Mouse (Mus musculus): Measurements from ENCODE around the gene Rasgef1b. TPM values are rescaled to one million over a fixed set of nuclear protein-coding genes. Genes with fewer than 3 reads are reported as not detected.

Rasgef1b gene
- polyA plus RNA-seq, 1 experiment from 2014 or later = 8.5 TPM

GRCm38 (mm10) chr5:99499404-99500089 is 229.3 kb downstream of the Rasgef1b start:
- H3K4me2 ChIP-seq = no peak overlapping the region
- WGBS = 75% methylated on average over 7 of the region's 7 CpGs
- H3K27ac ChIP-seq = no peak overlapping the region
- H3K9ac ChIP-seq = no peak overlapping the region
- no peaks in the 10 kb centered on the region for H3K27me3 ChIP-seq
- no peak for ATAC-seq (ENCODE audit: insufficient number of reproducible peaks, insufficient read depth, low FRiP score, low TSS enrichment, low read depth)
- no peaks in the 10 kb centered on the region for H3K9me3 ChIP-seq
- H3K36me3 ChIP-seq = no peaks in the 10 kb centered on the region
- no peak overlapping the region for H3K4me3 ChIP-seq
- peaks cover 7% of the 10 kb centered on the region; the same call in 1 of the 2 replicates for H3K4me1 ChIP-seq

GRCm38 (mm10) chr5:99497856-99498255 is 231.0 kb downstream of the Rasgef1b start:
- H3K4me2 ChIP-seq = no peak overlapping the region
- H3K9me3 ChIP-seq = no peaks in the 10 kb centered on the region
- no peaks in the 10 kb centered on the region for H3K36me3 ChIP-seq
- H3K4me3 ChIP-seq = no peak overlapping the region
- no peak for ATAC-seq (ENCODE audit: insufficient number of reproducible peaks, insufficient read depth, low FRiP score, low TSS enrichment, low read depth)
- H3K9ac ChIP-seq = no peak overlapping the region
- no peaks in the 10 kb centered on the region for H3K27me3 ChIP-seq
- WGBS = 64% methylated on average over 11 of the region's 11 CpGs
- no peak overlapping the region for H3K27ac ChIP-seq
- peaks cover 7% of the 10 kb centered on the region; the same call in 1 of the 2 replicates for H3K4me1 ChIP-seq

DNA sequence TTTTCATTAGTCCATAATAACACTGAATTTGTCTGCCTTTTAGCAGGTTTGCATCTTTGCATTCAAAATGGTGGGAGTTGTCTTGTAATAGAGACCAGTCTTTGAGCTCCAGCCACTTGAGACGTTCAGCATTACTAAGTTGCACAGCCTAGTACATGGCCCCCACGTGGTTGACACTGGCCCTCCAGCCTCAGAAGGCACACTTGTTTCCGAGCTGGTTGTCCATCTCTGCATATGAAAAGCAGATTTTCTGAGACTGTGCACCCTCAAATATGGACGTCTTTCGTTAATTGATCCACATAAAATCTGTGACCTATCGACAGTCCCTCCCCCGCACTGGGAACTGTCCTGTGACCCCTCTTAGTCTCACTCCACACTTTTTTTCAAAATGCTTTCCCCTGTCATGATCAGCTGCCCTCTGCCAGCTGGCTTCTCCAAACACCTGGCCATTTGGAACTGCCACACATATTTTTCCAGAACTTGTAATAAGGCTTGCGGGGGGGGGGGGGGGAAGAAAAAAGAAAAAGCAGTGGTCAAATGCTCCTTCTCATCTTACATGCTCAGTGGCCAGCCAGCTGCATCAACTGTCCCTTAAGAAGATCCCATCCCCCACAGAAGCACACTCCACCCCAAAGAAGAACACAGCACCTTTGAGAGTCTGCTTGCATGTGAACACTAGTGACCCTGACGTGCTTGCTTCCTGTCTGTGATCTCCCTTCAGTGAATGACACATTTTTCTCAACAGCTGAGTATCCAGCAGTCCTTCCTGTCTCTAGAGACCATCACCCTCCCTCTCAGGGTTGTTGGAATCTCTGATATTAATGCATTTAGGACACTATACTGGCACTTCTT is 231.7 kb downstream of the Rasgef1b start:
- no peak overlapping the region for H3K9ac ChIP-seq
- no peaks in the 10 kb centered on the region for H3K27me3 ChIP-seq
- no peaks in the 10 kb centered on the region for H3K36me3 ChIP-seq
- no peak overlapping the region for H3K4me3 ChIP-seq
- ATAC-seq (ENCODE audit: insufficient number of reproducible peaks, insufficient read depth, low FRiP score, low TSS enrichment, low read depth) = no peak
- no peaks in the 10 kb centered on the region for H3K9me3 ChIP-seq
- 49% methylated on average over 9 of the region's 9 CpGs for WGBS
- H3K27ac ChIP-seq = no peak overlapping the region
- H3K4me1 ChIP-seq = peaks cover 7% of the 10 kb centered on the region; the same call in 1 of the 2 replicates
- H3K4me2 ChIP-seq = no peak overlapping the region

DNA sequence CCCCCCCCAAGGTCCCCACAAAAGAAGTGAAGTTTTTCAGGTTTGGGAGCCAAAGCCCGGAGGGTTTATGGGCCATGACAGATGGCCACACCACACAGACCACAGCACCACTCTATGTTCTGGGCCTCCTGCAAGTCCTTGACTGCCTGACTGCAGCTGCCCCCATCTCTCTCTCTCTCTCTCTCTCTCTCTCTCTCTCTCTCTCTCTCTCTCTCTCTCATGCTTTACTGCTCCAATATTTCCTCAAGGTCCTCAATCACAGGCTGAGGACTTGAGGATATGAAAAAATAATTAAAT is 232.8 kb downstream of the Rasgef1b start:
- no peak overlapping the region for H3K9ac ChIP-seq
- peaks cover 7% of the 10 kb centered on the region; the same call in 1 of the 2 replicates for H3K4me1 ChIP-seq
- no peak overlapping the region for H3K4me2 ChIP-seq
- H3K9me3 ChIP-seq = no peaks in the 10 kb centered on the region
- H3K27me3 ChIP-seq = no peaks in the 10 kb centered on the region
- no peak for ATAC-seq (ENCODE audit: insufficient number of reproducible peaks, insufficient read depth, low FRiP score, low TSS enrichment, low read depth)
- H3K27ac ChIP-seq = no peak overlapping the region
- no peaks in the 10 kb centered on the region for H3K36me3 ChIP-seq
- no peak overlapping the region for H3K4me3 ChIP-seq
- WGBS = 62% methylated on average over 1 of the region's 1 CpGs

- WGBS = 69% methylated on average over 10 of the region's 10 CpGs
- H3K9me3 ChIP-seq = no peaks in the 10 kb centered on the region
- no peaks in the 10 kb centered on the region for H3K36me3 ChIP-seq
- H3K4me1 ChIP-seq = peaks cover 7% of the 10 kb centered on the region; the same call in 1 of the 2 replicates
- no peak overlapping the region for H3K9ac ChIP-seq
- H3K27me3 ChIP-seq = no peaks in the 10 kb centered on the region
- no peak overlapping the region for H3K4me3 ChIP-seq
- H3K4me2 ChIP-seq = no peak overlapping the region
- ATAC-seq (ENCODE audit: insufficient number of reproducible peaks, insufficient read depth, low FRiP score, low TSS enrichment, low read depth) = no peak
- H3K27ac ChIP-seq = no peak overlapping the region
Measured at GRCm38 (mm10) chr5:99495354-99496156, 233.3 kb downstream of the Rasgef1b start.

DNA sequence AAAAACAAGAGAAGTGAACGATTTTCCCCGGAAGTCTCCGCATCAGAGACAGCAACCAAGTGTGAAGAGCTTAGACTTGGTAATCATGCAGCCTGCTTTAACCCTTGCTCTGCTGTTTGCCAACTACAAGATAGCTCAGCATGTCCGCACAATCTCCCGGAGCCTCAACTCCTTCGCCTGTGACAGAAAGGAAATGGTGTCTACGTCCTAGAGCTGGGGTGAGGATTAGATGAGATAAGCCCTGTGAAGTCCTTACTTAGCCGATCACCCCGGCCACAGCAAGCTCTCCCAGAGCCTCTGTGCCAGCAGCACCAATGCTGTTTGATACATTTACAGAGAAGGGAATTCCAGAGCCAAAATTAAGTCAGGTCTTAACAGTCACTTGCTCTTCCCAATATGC is 235.0 kb downstream of the Rasgef1b start:
- H3K4me2 ChIP-seq = no peak overlapping the region
- ATAC-seq (ENCODE audit: insufficient number of reproducible peaks, insufficient read depth, low FRiP score, low TSS enrichment, low read depth) = no peak
- H3K9ac ChIP-seq = no peak overlapping the region
- no peaks in the 10 kb centered on the region for H3K27me3 ChIP-seq
- H3K36me3 ChIP-seq = no peaks in the 10 kb centered on the region
- 73% methylated on average over 9 of the region's 9 CpGs for WGBS
- H3K9me3 ChIP-seq = no peaks in the 10 kb centered on the region
- peaks cover 7% of the 10 kb centered on the region; the same call in 1 of the 2 replicates for H3K4me1 ChIP-seq
- no peak overlapping the region for H3K27ac ChIP-seq
- H3K4me3 ChIP-seq = no peak overlapping the region

DNA sequence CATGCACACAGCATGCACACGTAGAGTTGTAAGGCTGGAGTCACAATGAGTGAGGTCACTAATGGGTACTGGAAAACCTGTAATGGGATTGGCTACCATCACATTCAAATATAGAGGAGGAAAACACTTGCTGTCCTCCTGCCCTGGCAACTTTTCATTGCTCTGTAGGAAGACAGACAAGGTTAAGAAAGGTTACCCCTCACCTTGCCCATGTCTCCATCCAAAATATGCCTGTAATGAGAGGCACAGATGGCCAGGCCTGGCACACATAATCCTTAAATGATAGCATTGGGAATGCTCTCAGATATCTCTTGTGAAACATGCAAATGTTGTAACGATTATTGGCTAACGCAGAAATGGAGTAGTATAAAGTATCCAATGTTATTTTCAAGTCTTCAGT is 235.8 kb downstream of the Rasgef1b start:
- H3K27me3 ChIP-seq = no peaks in the 10 kb centered on the region
- H3K9ac ChIP-seq = no peak overlapping the region
- H3K36me3 ChIP-seq = no peaks in the 10 kb centered on the region
- H3K4me1 ChIP-seq = peaks cover 7% of the 10 kb centered on the region; the same call in 1 of the 2 replicates
- WGBS = 89% methylated on average over 3 of the region's 3 CpGs
- H3K4me3 ChIP-seq = no peak overlapping the region
- ATAC-seq (ENCODE audit: insufficient number of reproducible peaks, insufficient read depth, low FRiP score, low TSS enrichment, low read depth) = no peak
- no peak overlapping the region for H3K27ac ChIP-seq
- H3K9me3 ChIP-seq = no peaks in the 10 kb centered on the region
- H3K4me2 ChIP-seq = no peak overlapping the region

DNA sequence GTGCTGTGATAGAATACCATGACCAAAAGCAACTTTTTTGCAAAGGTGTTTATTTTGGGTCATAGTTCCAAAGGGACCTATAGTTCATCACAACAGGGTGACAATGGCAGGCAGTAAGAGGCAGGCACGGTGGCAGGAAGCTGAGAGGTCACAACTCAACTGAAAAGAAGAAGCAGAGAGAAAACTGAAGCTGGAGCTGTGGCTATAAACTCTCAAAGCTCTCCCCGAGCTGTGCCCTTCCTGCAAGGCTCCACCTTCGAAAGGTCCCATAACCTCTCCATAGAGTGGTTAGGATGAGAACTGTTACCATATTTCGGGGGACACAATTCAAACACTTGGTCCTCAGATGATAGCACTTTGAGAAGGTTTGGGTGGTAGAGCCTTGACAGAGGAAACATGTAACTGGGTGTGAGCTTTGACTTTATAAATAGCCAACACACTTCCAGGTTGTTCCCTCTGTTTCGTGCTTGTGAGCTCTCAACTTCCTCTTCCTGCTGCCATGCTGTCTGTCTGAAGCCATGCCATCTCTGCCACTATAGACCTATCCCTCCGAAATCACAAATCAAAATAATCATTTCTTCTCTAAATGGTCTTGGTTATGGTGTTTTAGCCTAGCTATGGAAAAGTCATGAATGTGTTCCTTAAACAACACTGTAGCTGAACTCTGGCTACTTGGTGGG is 240.2 kb downstream of the Rasgef1b start:
- 84% methylated on average over 6 of the region's 6 CpGs for WGBS
- Histone ChIP-seq H3K4me1 (peaks cover 2% of the 10 kb centered on the region; the same call in 1 of the 2 replicates), H3K4me2 (no peak overlapping the region), H3K9me3 (no peaks in the 10 kb centered on the region), H3K4me3 (no peak overlapping the region), H3K27me3 (no peaks in the 10 kb centered on the region), H3K36me3 (no peaks in the 10 kb centered on the region), H3K27ac (no peak overlapping the region), H3K9ac (no peak overlapping the region)
- no peak for ATAC-seq (ENCODE audit: insufficient number of reproducible peaks, insufficient read depth, low FRiP score, low TSS enrichment, low read depth)

GRCm38 (mm10) chr5:99487009-99487858 is 241.6 kb downstream of the Rasgef1b start:
- H3K4me1 ChIP-seq = peaks cover 2% of the 10 kb centered on the region; the same call in 1 of the 2 replicates
- H3K9ac ChIP-seq = no peak overlapping the region
- ATAC-seq (ENCODE audit: insufficient number of reproducible peaks, insufficient read depth, low FRiP score, low TSS enrichment, low read depth) = no peak
- WGBS = 52% methylated on average over 5 of the region's 5 CpGs
- H3K4me2 ChIP-seq = no peak overlapping the region
- no peaks in the 10 kb centered on the region for H3K36me3 ChIP-seq
- no peak overlapping the region for H3K27ac ChIP-seq
- H3K27me3 ChIP-seq = no peaks in the 10 kb centered on the region
- no peaks in the 10 kb centered on the region for H3K9me3 ChIP-seq
- H3K4me3 ChIP-seq = no peak overlapping the region

DNA sequence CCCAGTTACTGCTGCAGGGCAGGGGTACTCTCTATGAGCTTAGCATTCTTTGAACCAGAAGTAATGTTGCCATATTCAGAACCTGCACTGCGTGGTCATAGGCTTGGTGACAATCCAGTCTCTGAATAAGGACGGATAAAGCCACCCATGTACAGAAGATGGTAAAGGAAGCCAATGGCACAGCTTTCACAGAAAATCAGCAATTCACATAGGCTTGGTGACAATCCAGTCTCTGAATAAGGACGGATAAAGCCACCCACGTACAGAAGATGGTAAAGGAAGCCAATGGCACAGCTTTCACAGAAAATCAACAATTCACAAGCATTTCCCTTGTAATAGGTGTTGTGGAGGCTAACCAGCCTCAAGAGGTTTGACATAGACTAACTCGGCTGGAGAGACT is 245.7 kb downstream of the Rasgef1b start:
- H3K27me3 ChIP-seq = peaks cover under 1% of the 10 kb centered on the region; the same call in 1 of the 2 replicates
- H3K4me2 ChIP-seq = no peak overlapping the region
- WGBS = 87% methylated on average over 5 of the region's 5 CpGs

More for the DNA sequence above, 245.7 kb downstream of the Rasgef1b start:
- H3K27ac ChIP-seq = no peak overlapping the region
- H3K36me3 ChIP-seq = no peaks in the 10 kb centered on the region
- H3K9ac ChIP-seq = no peak overlapping the region
- H3K4me3 ChIP-seq = no peak overlapping the region
- H3K9me3 ChIP-seq = no peaks in the 10 kb centered on the region
- H3K4me1 ChIP-seq = peaks cover 21% of the 10 kb centered on the region
- no peak for ATAC-seq (ENCODE audit: insufficient number of reproducible peaks, insufficient read depth, low FRiP score, low TSS enrichment, low read depth)
